Mouse (Mus musculus) lung, embryonic 14.5 days (tissue): Measurements from ENCODE around the gene Shisa9. TPM values are rescaled to one million over a fixed set of nuclear protein-coding genes. Genes with fewer than 3 reads are reported as not detected.

Source experiments
- ATAC-seq: fragments of 200-750 bp; cut with Nextera tagmentation; 2 replicates; pipeline ENCODE4 v1.8.0; 2017; ENCODE audit warnings: mild to moderate bottlenecking, moderate TSS enrichment, moderate library complexity; ENCODE audit not compliant: insufficient read depth
- DNase-seq: peaks from one replicate; pipeline ENCODE4 v3.0.0-alpha.2; 2015
- H3K27ac ChIP-seq: fragments of 300-500 bp; sonication (generic); 2 replicates; pipeline ENCODE4 v1.5.1; 2014; ENCODE audit warnings: low read depth, mild to moderate bottlenecking, moderate library complexity
- H3K27me3 ChIP-seq: fragments of 300-500 bp; sonication (generic); 2 replicates; pipeline ENCODE4 v1.6.1; 2014; ENCODE audit warnings: low read length, control low read depth; ENCODE audit not compliant: insufficient read depth
- H3K36me3 ChIP-seq: fragments of 300-500 bp; sonication (generic); 2 replicates; pipeline ENCODE4 v1.6.1; 2014; ENCODE audit warnings: control low read depth; ENCODE audit not compliant: insufficient read depth
- H3K4me1 ChIP-seq: fragments of 300-500 bp; sonication (generic); 2 replicates; pipeline ENCODE4 v1.6.1; 2014; ENCODE audit warnings: antibody characterized with exemption, control low read depth; ENCODE audit not compliant: insufficient read depth
- H3K4me2 ChIP-seq: fragments of 300-500 bp; sonication (generic); 2 replicates; pipeline ENCODE4 v1.6.1; 2014; ENCODE audit warnings: mild to moderate bottlenecking
- H3K4me3 ChIP-seq: fragments of 300-500 bp; sonication (generic); 2 replicates; pipeline ENCODE4 v1.5.1; 2014; ENCODE audit warnings: low read depth, low read length
- H3K9ac ChIP-seq: fragments of 300-500 bp; sonication (generic); 2 replicates; pipeline ENCODE4 v1.6.1; 2014
- H3K9me3 ChIP-seq: fragments of 300-500 bp; sonication (generic); 2 replicates; pipeline ENCODE4 v1.6.1; 2016; ENCODE audit warnings: low read depth, low read length, control low read depth
- CTCF ChIP-seq: IDR thresholded peaks from 2 replicates; pipeline ENCODE4 v1.5.1; 2016; ENCODE audit warnings: antibody characterized with exemption, low read depth
- WGBS: fragments of 180-500 bp; shearing (Covaris S2); extraction: QIAGEN DNeasy Blood & Tissue Kit; methylation state at CpG from one replicate; pipeline ENCODE4 v1.1.7; 2014; 5-methylcytosine and 5-hydroxymethylcytosine counted together
- polyA plus RNA-seq: library from polyadenylated mRNA; unstranded; fragments of >200 nt; fragmentation: Nextera tagmentation; extraction: Ambion mirVana; gene quantifications from 2 replicates; pipeline ENCODE4 v1.2.1, GENCODE M21; 2014

Shisa9 gene
- polyA plus RNA-seq, 1 experiment from 2014 or later = 5.8 TPM

GRCm38 (mm10) chr16:12014523-12014922 is 30.6 kb downstream of the Shisa9 start:
- DNase-seq (no peak), ATAC-seq (no peak)
- WGBS = 42% methylated on average over 4 of the region's 4 CpGs

GRCm38 (mm10) chr16:12017921-12018618 is 34.2 kb downstream of the Shisa9 start:
- no peak overlapping the region for H3K4me2 ChIP-seq
- H3K4me3 ChIP-seq = no peak overlapping the region
- no peak for TF ChIP-seq CTCF
- H3K4me1 ChIP-seq = no peaks in the 10 kb centered on the region
- no peaks in the 10 kb centered on the region for H3K9me3 ChIP-seq
- H3K9ac ChIP-seq = no peak overlapping the region
- no peaks in the 10 kb centered on the region for H3K27me3 ChIP-seq
- no peaks in the 10 kb centered on the region for H3K36me3 ChIP-seq
- H3K27ac ChIP-seq = no peak overlapping the region
- ATAC-seq (no peak), DNase-seq (no peak)
- 66% methylated on average over 4 of the region's 4 CpGs for WGBS

More at GRCm38 (mm10) chr16:12014523-12014922, 30.6 kb downstream of the Shisa9 start:
- H3K4me2 ChIP-seq = no peak overlapping the region
- no peaks in the 10 kb centered on the region for H3K4me1 ChIP-seq
- H3K4me3 ChIP-seq = no peak overlapping the region
- no peak for TF ChIP-seq CTCF
- no peaks in the 10 kb centered on the region for H3K36me3 ChIP-seq
- H3K9me3 ChIP-seq = no peaks in the 10 kb centered on the region
- no peak overlapping the region for H3K27ac ChIP-seq
- H3K9ac ChIP-seq = no peak overlapping the region
- H3K27me3 ChIP-seq = no peaks in the 10 kb centered on the region

- H3K36me3 ChIP-seq = no peaks in the 10 kb centered on the region
- H3K4me2 ChIP-seq = no peak overlapping the region
- no peak for TF ChIP-seq CTCF
- no peaks in the 10 kb centered on the region for H3K4me1 ChIP-seq
- DNase-seq (peak; percentile 54), ATAC-seq (peak; percentile 83)
- no peaks in the 10 kb centered on the region for H3K27me3 ChIP-seq
- no peaks in the 10 kb centered on the region for H3K9me3 ChIP-seq
- H3K27ac ChIP-seq = no peak overlapping the region
- H3K4me3 ChIP-seq = no peak overlapping the region
- no peak overlapping the region for H3K9ac ChIP-seq
- WGBS = 41% methylated on average over 1 of the region's 1 CpGs
Observed at GRCm38 (mm10) chr16:12020103-12020755, 36.3 kb downstream of the Shisa9 start.

GRCm38 (mm10) chr16:12032441-12032840 is 48.5 kb downstream of the Shisa9 start:
- no peak for ATAC-seq
- 70% methylated on average over 1 of the region's 1 CpGs for WGBS
- Histone ChIP-seq H3K36me3 (no peaks in the 10 kb centered on the region), H3K4me1 (no peaks in the 10 kb centered on the region), H3K27ac (no peak overlapping the region), H3K4me3 (no peak overlapping the region), H3K4me2 (no peak overlapping the region), H3K9me3 (no peaks in the 10 kb centered on the region), H3K9ac (no peak overlapping the region), H3K27me3 (no peaks in the 10 kb centered on the region)
- no peak for TF ChIP-seq CTCF
- DNase-seq = no peak

GRCm38 (mm10) chr16:12034868-12035267 is 51.0 kb downstream of the Shisa9 start:
- 69% methylated on average over 2 of the region's 2 CpGs for WGBS
- ATAC-seq = no peak

DNA sequence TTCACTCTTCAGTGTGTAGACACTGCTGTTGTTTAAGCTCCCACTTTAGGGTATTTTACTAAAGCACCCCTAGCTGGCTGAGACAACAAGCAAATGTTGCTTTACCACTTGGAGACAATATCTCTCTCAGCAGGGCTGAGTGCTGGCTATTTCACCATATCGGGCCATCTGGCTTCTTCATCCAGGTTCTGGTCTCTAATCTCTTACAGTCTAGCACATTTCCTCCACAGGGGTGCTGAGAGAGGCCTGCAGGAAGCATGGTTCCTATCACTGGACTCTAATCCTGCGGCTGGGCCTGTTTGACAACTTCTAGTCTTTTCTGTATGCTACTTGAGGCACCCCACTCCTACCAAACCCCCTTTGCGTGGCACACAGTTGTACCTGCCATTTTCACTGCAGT is 51.7 kb downstream of the Shisa9 start:
- 57% methylated on average over 3 of the region's 3 CpGs for WGBS
- 0 out of 2 replicates have a peak, but pooled peaks cover 4% of the 10 kb centered on the region for H3K4me1 ChIP-seq
- DNase-seq = no peak
- H3K36me3 ChIP-seq = no peaks in the 10 kb centered on the region
- no peak overlapping the region for H3K4me3 ChIP-seq
- no peak for TF ChIP-seq CTCF
- no peaks in the 10 kb centered on the region for H3K27me3 ChIP-seq
- H3K27ac ChIP-seq = no peak overlapping the region
- no peak overlapping the region for H3K9ac ChIP-seq
- no peaks in the 10 kb centered on the region for H3K9me3 ChIP-seq
- no peak for ATAC-seq
- no peak overlapping the region for H3K4me2 ChIP-seq

More at GRCm38 (mm10) chr16:12034868-12035267, 51.0 kb downstream of the Shisa9 start:
- H3K9ac ChIP-seq = no peak overlapping the region
- no peak overlapping the region for H3K4me2 ChIP-seq
- H3K9me3 ChIP-seq = no peaks in the 10 kb centered on the region
- no peaks in the 10 kb centered on the region for H3K36me3 ChIP-seq
- TF ChIP-seq CTCF = no peak
- H3K4me1 ChIP-seq = no peaks in the 10 kb centered on the region
- H3K4me3 ChIP-seq = no peak overlapping the region
- no peaks in the 10 kb centered on the region for H3K27me3 ChIP-seq
- DNase-seq = no peak
- H3K27ac ChIP-seq = no peak overlapping the region

DNA sequence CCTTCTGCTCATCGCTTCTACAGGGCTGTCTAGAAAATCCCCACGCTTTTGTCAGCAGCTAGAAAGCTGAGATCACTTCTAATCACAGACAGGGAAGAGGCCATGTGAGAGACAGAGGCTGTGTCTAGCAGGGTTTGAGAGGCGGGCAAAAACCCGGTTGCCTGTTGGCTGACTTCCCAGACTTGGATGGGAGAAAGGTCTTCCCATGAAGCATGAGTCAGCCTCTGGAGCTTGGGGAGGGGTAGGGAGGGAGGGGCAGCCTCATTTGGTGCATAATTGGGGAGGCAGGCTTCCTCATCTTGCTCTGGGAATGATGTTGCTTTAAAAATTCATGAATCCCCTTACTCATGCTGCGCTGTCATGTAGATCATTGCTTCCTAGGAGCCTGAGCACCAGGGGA is 57.0 kb downstream of the Shisa9 start:
- no peak overlapping the region for H3K4me2 ChIP-seq
- H3K4me1 ChIP-seq = 0 out of 2 replicates have a peak, but pooled peaks cover 4% of the 10 kb centered on the region
- WGBS = 41% methylated on average over 5 of the region's 5 CpGs
- ATAC-seq = peak; percentile 95
- H3K9me3 ChIP-seq = no peaks in the 10 kb centered on the region
- H3K4me3 ChIP-seq = no peak overlapping the region
- no peaks in the 10 kb centered on the region for H3K27me3 ChIP-seq
- H3K9ac ChIP-seq = no peak overlapping the region
- no peak for TF ChIP-seq CTCF
- peak; percentile 93 for DNase-seq
- no peaks in the 10 kb centered on the region for H3K36me3 ChIP-seq
- no peak overlapping the region for H3K27ac ChIP-seq
